Mouse (Mus musculus): ENCODE results near the gene Cyp27b1.

GRCm38 (mm10) chr10:127073981-127074380 is 25.9 kb downstream of the Cyp27b1 start:
- TF ChIP-seq POLR2A (IDR thresholded peaks at IDR 0.05; ENCODE audit: insufficient read depth, low read depth, low read length) (no peak), CTCF (IDR thresholded peaks at IDR 0.05; ENCODE audit: insufficient read depth, low read depth, low read length) (no peak)

All from olfactory bulb, adult 2 months (tissue).